Mouse (Mus musculus) hindbrain, postnatal 0 days (tissue): ENCODE measurements around the gene Rbfox1. TPM values are rescaled to one million over a fixed set of nuclear protein-coding genes. Genes with fewer than 3 reads are reported as not detected.

ENCODE experiments used
- ATAC-seq: fragments of 200-750 bp; cut with Nextera tagmentation; 2 replicates; pipeline ENCODE4 v1.8.0; 2017; ENCODE audit warnings: mild to moderate bottlenecking, moderate TSS enrichment, moderate library complexity
- DNase-seq: peaks from one replicate; pipeline ENCODE4 v3.0.0-alpha.2; 2015; ENCODE audit warnings: low spot score
- H3K27ac ChIP-seq: fragments of 300-500 bp; sonication (generic); 2 replicates; pipeline ENCODE4 v1.5.1; 2014; ENCODE audit warnings: mild to moderate bottlenecking
- H3K27me3 ChIP-seq: fragments of 300-500 bp; sonication (generic); 2 replicates; pipeline ENCODE4 v1.6.1; 2014; ENCODE audit warnings: low read length, mixed read lengths; ENCODE audit not compliant: insufficient read depth
- H3K36me3 ChIP-seq: fragments of 300-500 bp; sonication (generic); 2 replicates; pipeline ENCODE4 v1.6.1; 2014; ENCODE audit warnings: low read length, mixed read lengths; ENCODE audit not compliant: insufficient read depth
- H3K4me1 ChIP-seq: fragments of 300-500 bp; sonication (generic); 2 replicates; pipeline ENCODE4 v1.6.1; 2014; ENCODE audit warnings: antibody characterized with exemption, low read length, mixed read lengths; ENCODE audit not compliant: insufficient read depth
- H3K4me2 ChIP-seq: fragments of 300-500 bp; sonication (generic); 2 replicates; pipeline ENCODE4 v1.6.1; 2014; ENCODE audit warnings: low read depth, mild to moderate bottlenecking, low read length, moderate library complexity, mixed read lengths
- H3K4me3 ChIP-seq: fragments of 300-500 bp; sonication (generic); 2 replicates; pipeline ENCODE4 v1.5.1; 2014; ENCODE audit warnings: low read length
- H3K9ac ChIP-seq: fragments of 300-500 bp; sonication (generic); replicated peaks from 2 replicates; pipeline ENCODE4 v1.6.1; 2014; ENCODE audit warnings: mild to moderate bottlenecking, low read length, moderate library complexity, mixed read lengths
- H3K9me3 ChIP-seq: fragments of 300-500 bp; sonication (generic); 2 replicates; pipeline ENCODE4 v1.6.1; 2016; ENCODE audit warnings: low read length, mixed read lengths
- CTCF ChIP-seq: IDR thresholded peaks from 2 replicates; pipeline ENCODE4 v1.5.1; 2016; ENCODE audit warnings: antibody characterized with exemption, control low read depth, low read depth
- WGBS: fragments of 180-500 bp; shearing (Covaris S2); extraction: QIAGEN DNeasy Blood & Tissue Kit; methylation state at CpG from one replicate; pipeline ENCODE4 v1.1.7; 2014; 5-methylcytosine and 5-hydroxymethylcytosine counted together
- polyA plus RNA-seq: library from polyadenylated mRNA; unstranded; fragments of >200 nt; fragmentation: Nextera tagmentation; extraction: Ambion mirVana; gene quantifications from 2 replicates; pipeline ENCODE4 v1.2.1, GENCODE M21; 2015
- total RNA-seq: library from RNA; depleted of rRNA; stranded (reverse); fragments of >200 nt; gene quantifications from 2 replicates; pipeline ENCODE4 v1.2.3, GENCODE M21; 2014

The Rbfox1 gene
- total and polyA plus RNA-seq, 2 experiments from 2014 or later: 158 to 204 TPM

DNA sequence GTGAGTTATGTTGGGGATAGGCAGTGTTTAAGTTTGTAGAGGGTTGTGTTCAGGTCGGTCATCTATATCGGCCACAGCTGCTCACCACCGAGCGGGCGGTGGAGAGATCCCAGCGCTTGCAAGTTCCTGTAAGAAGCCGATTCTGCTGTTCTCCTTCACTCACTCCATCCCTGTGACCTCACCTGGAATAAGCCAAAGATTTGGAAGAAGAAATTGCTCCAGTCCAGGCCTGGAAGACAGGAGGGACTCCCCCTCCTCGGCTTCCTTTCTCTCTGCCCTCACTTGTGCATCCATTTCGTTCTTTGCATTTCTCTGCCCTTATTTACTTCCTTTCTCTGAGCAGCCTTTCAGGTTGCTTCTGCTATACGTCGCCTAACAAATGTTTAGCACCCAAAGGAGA is 465.1 kb downstream of the Rbfox1 start:
- Histone ChIP-seq H3K27me3 (no peaks in the 10 kb centered on the region), H3K36me3 (no peaks in the 10 kb centered on the region), H3K9ac (no peak overlapping the region), H3K4me3 (peak overlapping the region; percentile 50), H3K4me2 (peak overlapping the region; percentile 74), H3K27ac (no peak overlapping the region), H3K9me3 (no peaks in the 10 kb centered on the region), H3K4me1 (peaks cover 8% of the 10 kb centered on the region; the same call in 1 of the 2 replicates)
- TF ChIP-seq CTCF: no peak
- DNase-seq (no peak), ATAC-seq (no peak)
- 81% methylated on average over 11 of the region's 11 CpGs for WGBS

DNA sequence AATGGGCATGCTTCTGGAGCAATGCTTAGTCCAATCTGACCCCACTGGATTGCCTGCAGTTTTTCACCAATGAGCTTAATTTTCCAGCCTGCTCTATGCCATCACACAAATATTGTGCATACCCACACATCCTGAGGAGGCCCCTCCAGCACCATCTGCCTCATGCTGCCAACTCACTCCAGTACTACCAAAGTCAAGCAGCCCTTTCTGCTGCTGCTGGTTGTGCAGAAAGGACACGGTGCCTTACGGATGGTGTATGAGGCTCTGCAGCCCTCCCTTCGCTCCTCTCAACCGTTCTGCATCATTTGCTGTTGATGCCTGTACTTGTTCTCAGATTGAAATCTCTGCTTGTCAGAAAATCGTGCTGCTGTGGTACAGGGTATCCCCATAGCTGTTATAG is 468.0 kb downstream of the Rbfox1 start:
- Histone ChIP-seq H3K27ac (no peak overlapping the region), H3K4me1 (peaks cover 8% of the 10 kb centered on the region; the same call in 1 of the 2 replicates), H3K9me3 (no peaks in the 10 kb centered on the region), H3K4me2 (no peak overlapping the region), H3K27me3 (no peaks in the 10 kb centered on the region), H3K9ac (no peak overlapping the region), H3K36me3 (no peaks in the 10 kb centered on the region), H3K4me3 (no peak overlapping the region)
- 71% methylated on average over 5 of the region's 5 CpGs for WGBS
- DNase-seq (no peak), ATAC-seq (no peak)
- TF ChIP-seq CTCF: no peak

DNA sequence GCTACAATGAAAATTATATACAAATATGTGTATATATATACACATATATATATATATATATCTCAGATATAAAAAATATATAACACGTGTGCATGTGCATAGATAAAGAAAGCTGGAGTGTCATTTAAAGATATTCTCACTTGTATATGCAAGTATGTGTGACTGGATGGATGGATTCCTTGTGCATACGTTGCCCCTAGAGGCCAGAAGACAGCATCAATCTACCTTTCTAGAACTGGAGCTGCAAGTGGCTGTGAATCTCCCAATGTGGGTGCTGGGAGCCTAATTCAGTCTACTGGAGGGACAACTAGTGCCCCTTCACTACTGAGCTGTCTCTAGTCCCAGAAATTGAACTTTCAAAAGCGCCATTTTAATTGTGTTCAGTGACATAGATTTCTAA is 471.8 kb downstream of the Rbfox1 start:
- peak; percentile 51 for TF ChIP-seq CTCF
- Histone ChIP-seq H3K27ac (no peak overlapping the region), H3K4me3 (no peak overlapping the region), H3K4me2 (no peak overlapping the region), H3K36me3 (no peaks in the 10 kb centered on the region), H3K9ac (no peak overlapping the region), H3K4me1 (no peaks in the 10 kb centered on the region), H3K9me3 (no peaks in the 10 kb centered on the region), H3K27me3 (no peaks in the 10 kb centered on the region)
- no peak for ATAC-seq
- 71% methylated on average over 3 of the region's 3 CpGs for WGBS
- no peak for DNase-seq

DNA sequence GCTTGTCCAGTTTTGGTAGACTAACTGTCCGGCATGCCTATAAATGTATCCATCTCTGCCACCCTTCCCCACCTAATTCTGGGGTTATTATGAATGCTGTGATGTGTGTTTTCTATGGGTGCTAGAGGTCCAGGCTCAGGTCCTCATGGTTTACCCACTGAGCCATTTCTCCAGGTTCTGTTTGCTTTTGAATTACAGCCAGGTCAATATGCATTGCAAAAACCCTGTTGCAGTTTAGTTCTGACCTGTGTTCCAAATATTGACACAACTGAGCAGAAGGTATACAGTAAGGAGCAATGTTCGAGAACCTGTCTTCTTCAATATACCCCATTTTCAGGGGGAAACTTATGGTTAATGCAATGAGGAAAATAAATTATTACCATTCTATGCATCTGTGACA is 480.6 kb downstream of the Rbfox1 start:
- no peaks in the 10 kb centered on the region for H3K9me3 ChIP-seq
- TF ChIP-seq CTCF: no peak
- no peak overlapping the region for H3K27ac ChIP-seq
- no peaks in the 10 kb centered on the region for H3K4me1 ChIP-seq
- no peak overlapping the region for H3K4me2 ChIP-seq
- 86% methylated on average over 2 of the region's 2 CpGs for WGBS
- H3K36me3 ChIP-seq: no peaks in the 10 kb centered on the region
- no peak overlapping the region for H3K4me3 ChIP-seq
- DNase-seq (no peak), ATAC-seq (no peak)
- H3K9ac ChIP-seq: no peak overlapping the region
- no peaks in the 10 kb centered on the region for H3K27me3 ChIP-seq

DNA sequence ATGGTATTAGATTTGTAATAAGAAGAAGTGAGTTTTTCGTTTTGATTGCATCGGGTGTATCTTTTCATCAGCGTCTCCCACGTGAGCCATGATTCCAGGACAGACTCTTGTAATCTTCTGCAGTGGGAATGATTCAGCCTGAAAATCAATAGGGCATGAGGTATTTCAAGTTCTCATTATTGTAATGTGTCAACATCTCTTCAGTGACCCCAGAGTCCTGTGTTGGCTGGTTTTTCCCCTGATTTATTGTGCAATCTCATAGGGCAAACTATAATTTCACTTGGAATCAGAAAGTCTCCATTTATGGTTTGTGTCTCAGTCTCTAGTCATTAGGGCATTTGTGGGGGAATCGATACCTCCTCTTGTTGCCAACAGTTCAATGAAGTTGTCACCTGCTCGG is 481.5 kb downstream of the Rbfox1 start:
- ATAC-seq: no peak
- H3K27ac ChIP-seq: no peak overlapping the region

DNA sequence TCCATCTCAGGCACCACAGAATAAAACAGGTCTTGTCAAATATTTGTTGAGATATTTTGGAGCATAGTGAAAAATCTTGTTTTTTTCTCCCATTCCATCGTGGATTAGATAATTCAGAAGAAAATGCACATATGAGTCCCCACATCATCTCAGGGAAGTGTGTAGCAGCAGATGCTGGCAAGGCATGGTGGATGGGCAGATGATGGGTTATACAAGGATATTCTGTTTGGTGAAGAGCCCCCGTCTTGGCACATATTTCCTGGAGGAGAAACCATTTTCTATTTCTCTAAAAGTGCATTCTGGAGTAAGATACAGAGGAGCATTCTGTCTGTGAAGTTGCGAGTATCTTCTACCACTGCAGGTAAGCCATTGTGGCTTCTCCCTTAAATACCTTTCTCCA is 495.8 kb downstream of the Rbfox1 start:
- no peak overlapping the region for H3K4me3 ChIP-seq
- H3K9ac ChIP-seq: no peak overlapping the region
- H3K36me3 ChIP-seq: no peaks in the 10 kb centered on the region
- no peaks in the 10 kb centered on the region for H3K27me3 ChIP-seq
- H3K27ac ChIP-seq: no peak overlapping the region
- WGBS: 93% methylated on average over 3 of the region's 3 CpGs
- H3K4me2 ChIP-seq: no peak overlapping the region
- H3K9me3 ChIP-seq: no peaks in the 10 kb centered on the region
- TF ChIP-seq CTCF: no peak
- no peak for ATAC-seq
- no peaks in the 10 kb centered on the region for H3K4me1 ChIP-seq
- DNase-seq: no peak

More for the DNA sequence above, 481.5 kb downstream of the Rbfox1 start:
- Histone ChIP-seq H3K4me2 (no peak overlapping the region), H3K9me3 (no peaks in the 10 kb centered on the region), H3K4me1 (no peaks in the 10 kb centered on the region), H3K27me3 (no peaks in the 10 kb centered on the region), H3K36me3 (no peaks in the 10 kb centered on the region), H3K4me3 (no peak overlapping the region), H3K9ac (no peak overlapping the region)
- WGBS: 84% methylated on average over 6 of the region's 6 CpGs
- DNase-seq: no peak
- no peak for TF ChIP-seq CTCF

DNA sequence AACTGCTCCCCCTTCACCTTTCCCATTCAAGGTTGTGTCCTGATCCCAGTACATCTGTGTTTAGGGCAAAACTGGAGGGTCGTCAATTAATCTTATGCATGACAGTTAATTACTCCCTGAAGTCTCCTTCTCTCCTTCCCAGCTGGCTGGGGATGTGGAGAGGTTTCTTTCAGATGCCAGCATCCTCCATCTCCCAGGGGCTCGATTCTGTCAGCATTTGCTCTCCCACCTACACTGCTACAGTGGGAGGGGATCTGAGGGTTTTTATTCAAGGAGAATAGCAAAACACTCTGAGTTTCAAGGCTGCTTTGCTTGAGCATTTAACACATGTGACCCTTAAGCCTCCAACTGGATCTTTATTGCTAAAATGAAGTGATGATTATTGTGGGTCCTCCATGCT is 496.4 kb downstream of the Rbfox1 start:
- TF ChIP-seq CTCF: no peak

More for the DNA sequence above, 496.4 kb downstream of the Rbfox1 start:
- H3K27me3 ChIP-seq: no peaks in the 10 kb centered on the region
- H3K4me3 ChIP-seq: no peak overlapping the region
- no peak overlapping the region for H3K9ac ChIP-seq
- no peak overlapping the region for H3K27ac ChIP-seq
- H3K9me3 ChIP-seq: no peaks in the 10 kb centered on the region
- no peaks in the 10 kb centered on the region for H3K4me1 ChIP-seq
- H3K4me2 ChIP-seq: no peak overlapping the region
- DNase-seq (no peak), ATAC-seq (no peak)
- 52% methylated on average over 2 of the region's 2 CpGs for WGBS
- H3K36me3 ChIP-seq: no peaks in the 10 kb centered on the region
